Mouse (Mus musculus) bone marrow, adult 2 months (tissue): ENCODE measurements around the gene Slit3. TPM values are rescaled to one million over a fixed set of nuclear protein-coding genes. Genes with fewer than 3 reads are reported as not detected.

Experiments used
- H3K27ac ChIP-seq: fragments of 200-500 bp; 2 replicates; pipeline ENCODE4 v1.5.1; 2012; ENCODE audit warnings: low read depth, mild to moderate bottlenecking, control low read depth, inconsistent platforms, low read length; ENCODE audit not compliant: control insufficient read depth, poor library complexity, insufficient read depth
- H3K4me1 ChIP-seq: fragments of 200-500 bp; 2 replicates; pipeline ENCODE4 v1.6.1; 2011; ENCODE audit warnings: low read length; ENCODE audit not compliant: control insufficient read depth, insufficient read depth
- H3K4me3 ChIP-seq: fragments of 200-500 bp; replicated peaks from 2 replicates; pipeline ENCODE3; 2011; ENCODE audit warnings: mild to moderate bottlenecking, low read depth, low read length, control low read depth; ENCODE audit not compliant: control insufficient read depth
- CTCF ChIP-seq: fragments of 200-500 bp; IDR thresholded peaks from 2 replicates; pipeline ENCODE4 v1.5.1; 2011; ENCODE audit warnings: low read length, control low read depth; ENCODE audit not compliant: control insufficient read depth, insufficient read depth
- POLR2A ChIP-seq: fragments of 200-500 bp; IDR thresholded peaks from 2 replicates; pipeline ENCODE4 v1.6.1; 2011; ENCODE audit warnings: low read depth, mild to moderate bottlenecking, control low read depth, low read length, borderline replicate concordance; ENCODE audit not compliant: control insufficient read depth
- WGBS: fragments of 180-500 bp; shearing (Covaris S2); methylation state at CpG from one replicate; pipeline ENCODE4 v1.1.7; 2018; 5-methylcytosine and 5-hydroxymethylcytosine counted together
- polyA plus RNA-seq: library from polyadenylated mRNA; stranded (reverse); fragments of >200 nt; gene quantifications from 2 replicates; pipeline ENCODE4 v1.2.4, GENCODE M21; 2011; ENCODE audit warnings: low replicate concordance; ENCODE audit not compliant: missing spikeins, insufficient read depth, insufficient read length

Gene Slit3
- polyA plus RNA-seq, 1 experiment: 2.0 TPM

- H3K27ac ChIP-seq: no peak overlapping the region
- no peaks in the 10 kb centered on the region for H3K4me1 ChIP-seq
- WGBS: 79% methylated on average over 10 of the region's 10 CpGs
- TF ChIP-seq POLR2A (no peak), CTCF (no peak)
- no peak overlapping the region for H3K4me3 ChIP-seq
Measured at GRCm38 (mm10) chr11:35231361-35232090, 110.5 kb downstream of the Slit3 start.

GRCm38 (mm10) chr11:35232321-35232720, 111.3 kb downstream of the Slit3 start:
- WGBS: 68% methylated on average over 4 of the region's 4 CpGs
- no peaks in the 10 kb centered on the region for H3K4me1 ChIP-seq
- H3K4me3 ChIP-seq: no peak overlapping the region
- no peak overlapping the region for H3K27ac ChIP-seq
- TF ChIP-seq POLR2A: no peak
- TF ChIP-seq CTCF: no peak

DNA sequence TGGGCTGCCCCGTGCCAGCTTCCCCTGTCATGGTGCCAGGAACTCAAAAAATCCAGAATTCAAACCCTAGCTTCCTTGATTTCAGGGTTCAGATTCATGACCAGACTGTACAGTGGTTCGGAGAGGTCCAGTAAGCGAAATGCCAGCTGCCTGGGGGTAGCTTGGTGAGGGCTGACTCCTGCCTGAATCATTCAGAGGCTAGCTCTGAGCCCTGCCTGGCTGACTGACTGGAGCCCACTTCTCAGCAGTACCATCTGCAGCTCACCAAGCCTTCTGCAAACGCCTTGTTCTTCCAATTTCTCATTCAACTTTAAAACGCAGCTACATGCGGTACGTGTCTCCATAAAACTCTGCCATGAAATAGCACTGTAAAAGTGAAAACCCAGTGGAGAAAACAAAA, 120.4 kb downstream of the Slit3 start:
- Histone ChIP-seq H3K4me3 (no peak overlapping the region), H3K27ac (no peak overlapping the region), H3K4me1 (no peaks in the 10 kb centered on the region)
- 83% methylated on average over 7 of the region's 7 CpGs for WGBS
- TF ChIP-seq CTCF: no peak
- TF ChIP-seq POLR2A: no peak

DNA sequence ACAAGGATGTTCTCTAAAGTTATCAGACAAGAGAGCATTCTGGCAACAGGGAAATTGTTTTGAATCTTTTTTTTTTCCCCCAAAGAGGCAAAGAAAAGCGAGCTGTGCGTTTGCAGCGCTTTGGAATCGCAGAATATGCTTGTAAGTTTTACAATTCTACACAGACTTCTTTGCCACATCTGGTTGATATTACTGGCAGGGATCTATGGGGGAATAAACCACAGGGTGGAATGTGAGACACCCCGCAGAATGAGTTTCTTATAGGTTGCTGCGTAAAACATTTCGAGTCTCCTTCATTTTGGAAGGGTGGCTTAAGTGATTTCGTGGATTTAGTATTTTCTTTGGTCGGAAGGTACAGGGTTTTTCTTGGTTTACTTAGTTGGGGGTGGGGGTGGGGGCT, 122.6 kb downstream of the Slit3 start:
- 81% methylated on average over 9 of the region's 9 CpGs for WGBS

GRCm38 (mm10) chr11:35244526-35244925, 123.5 kb downstream of the Slit3 start:
- Histone ChIP-seq H3K4me1 (no peaks in the 10 kb centered on the region), H3K4me3 (no peak overlapping the region), H3K27ac (no peak overlapping the region)
- WGBS: 90% methylated on average over 7 of the region's 7 CpGs
- TF ChIP-seq CTCF: no peak
- TF ChIP-seq POLR2A: no peak

More for the DNA sequence above, 122.6 kb downstream of the Slit3 start:
- no peak overlapping the region for H3K27ac ChIP-seq
- no peak for TF ChIP-seq POLR2A
- no peak for TF ChIP-seq CTCF
- H3K4me3 ChIP-seq: no peak overlapping the region
- no peaks in the 10 kb centered on the region for H3K4me1 ChIP-seq

GRCm38 (mm10) chr11:35246623-35247022, 125.6 kb downstream of the Slit3 start:
- WGBS: 81% methylated on average over 3 of the region's 3 CpGs
- Histone ChIP-seq H3K27ac (no peak overlapping the region), H3K4me3 (no peak overlapping the region), H3K4me1 (no peaks in the 10 kb centered on the region)
- TF ChIP-seq POLR2A (no peak), CTCF (no peak)

DNA sequence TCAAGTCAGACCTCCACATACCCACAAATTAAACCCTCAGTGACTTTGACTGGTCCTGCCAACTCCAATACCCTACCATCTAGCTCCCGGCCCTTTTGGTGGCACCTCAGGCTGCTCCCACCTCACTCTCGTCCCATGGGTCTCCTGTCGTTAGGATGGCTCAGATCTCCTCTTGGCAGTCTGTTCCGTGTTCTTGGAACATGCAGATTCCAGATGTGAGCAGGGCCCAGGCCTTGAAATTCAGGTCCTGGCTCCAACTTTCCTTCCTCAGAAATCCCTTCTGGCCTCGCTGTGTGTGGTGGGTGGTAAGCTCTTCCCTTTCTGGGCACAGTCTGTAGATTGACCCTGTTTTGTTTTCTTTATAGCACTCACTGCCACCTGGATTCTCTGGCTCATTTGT, 127.1 kb downstream of the Slit3 start:
- WGBS: 76% methylated on average over 5 of the region's 5 CpGs
- Histone ChIP-seq H3K4me1 (no peaks in the 10 kb centered on the region), H3K4me3 (no peak overlapping the region), H3K27ac (no peak overlapping the region)
- no peak for TF ChIP-seq POLR2A
- no peak for TF ChIP-seq CTCF

DNA sequence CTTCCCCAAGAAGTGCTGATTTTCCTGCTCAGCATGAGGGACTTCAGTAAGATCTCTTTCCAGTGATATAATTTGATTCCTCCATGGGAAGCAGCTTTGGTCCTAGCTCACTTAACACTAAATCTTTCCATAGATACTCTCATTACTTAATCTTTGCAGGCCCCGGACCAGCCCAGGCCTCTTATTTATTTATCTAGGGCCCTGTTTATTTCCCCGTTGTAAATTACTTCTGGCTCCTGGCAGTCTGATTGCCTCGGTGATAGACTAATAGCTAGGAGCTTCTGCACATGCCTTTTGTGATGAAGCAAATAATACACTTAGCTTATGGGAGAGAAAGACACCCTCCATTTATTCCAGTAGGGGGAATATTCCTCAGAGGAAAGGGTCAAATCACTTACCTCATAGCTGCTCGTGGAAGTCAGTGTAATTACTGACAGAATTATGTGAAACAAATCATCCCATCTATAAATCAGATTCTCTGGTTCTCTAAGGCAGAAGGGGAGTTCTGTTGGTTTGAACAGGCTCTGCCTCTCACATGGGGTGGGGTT, 129.9 kb downstream of the Slit3 start:
- Histone ChIP-seq H3K4me1 (no peaks in the 10 kb centered on the region), H3K27ac (no peak overlapping the region), H3K4me3 (no peak overlapping the region)
- WGBS: 38% methylated on average over 4 of the region's 4 CpGs
- TF ChIP-seq POLR2A: no peak
- TF ChIP-seq CTCF: no peak
